Mouse (Mus musculus) MEL (cell line): ENCODE data around the gene S1pr3. TPM values are rescaled to one million over a fixed set of nuclear protein-coding genes. Genes with fewer than 3 reads are reported as not detected.

Experiments
- DNase-seq: peaks from one replicate; pipeline ENCODE4 v3.0.0; 2011; ENCODE audit warnings: low read depth, low spot score
- H3K27ac ChIP-seq: 2 replicates; pipeline ENCODE4 v1.5.1; 2012; ENCODE audit warnings: low read depth, mild to moderate bottlenecking, control low read depth, low read length, moderate library complexity; ENCODE audit not compliant: control insufficient read depth
- H3K27me3 ChIP-seq, 2 experiments: fragments of 150-350 bp in 1 of 2; sonication (generic) in 1 of 2; 2 replicates each; pipeline ENCODE4 v1.6.1; 2012; ENCODE audit warnings: low read length in 2 of 2, mild to moderate bottlenecking in 2 of 2, improper control_type of control experiment in 1 of 2, moderate library complexity in 1 of 2; ENCODE audit not compliant: insufficient read depth in 2 of 2, control insufficient read depth in 1 of 2
- H3K36me3 ChIP-seq, 2 experiments: 2 replicates each; pipeline ENCODE4 v1.6.1; 2012 to 2014; ENCODE audit warnings: low read length in 2 of 2, improper control_type of control experiment in 1 of 2, inconsistent platforms in 1 of 2, mild to moderate bottlenecking in 1 of 2; ENCODE audit not compliant: insufficient read depth in 2 of 2, control insufficient read depth in 1 of 2
- H3K4me1 ChIP-seq, 2 experiments: fragments of 150-350 bp in 1 of 2; sonication (generic) in 1 of 2; 2 replicates each; pipeline ENCODE4 v1.6.1; 2012; ENCODE audit warnings: low read length in 2 of 2, improper control_type of control experiment in 1 of 2, mild to moderate bottlenecking in 1 of 2; ENCODE audit not compliant: insufficient read depth in 2 of 2, control insufficient read depth in 1 of 2
- H3K4me3 ChIP-seq, 2 experiments: fragments of 150-350 bp in 1 of 2; sonication (generic) in 1 of 2; 2 replicates each; pipeline ENCODE4 v1.5.1; 2012; ENCODE audit warnings: low read depth in 2 of 2, low read length in 2 of 2, mild to moderate bottlenecking in 2 of 2, moderate library complexity in 2 of 2, control low read depth in 1 of 2, improper control_type of control experiment in 1 of 2; ENCODE audit not compliant: control insufficient read depth in 1 of 2, insufficient read depth in 1 of 2
- H3K79me2 ChIP-seq: 2 replicates; pipeline ENCODE4 v1.6.1; 2012; ENCODE audit warnings: mild to moderate bottlenecking, low read length, moderate library complexity; ENCODE audit not compliant: control insufficient read depth, poor library complexity, insufficient read depth
- H3K9ac ChIP-seq: 2 replicates; pipeline ENCODE4 v1.6.1; 2012; ENCODE audit warnings: low read depth, mild to moderate bottlenecking, control low read depth, low read length, moderate library complexity; ENCODE audit not compliant: control insufficient read depth, poor library complexity, severe bottlenecking
- H3K9me3 ChIP-seq: fragments of 150-350 bp; sonication (generic); replicated peaks from 2 replicates; pipeline ENCODE4 v1.6.1; 2012; ENCODE audit warnings: mild to moderate bottlenecking, low read length, improper control_type of control experiment, moderate library complexity; ENCODE audit not compliant: insufficient read depth
- BHLHE40 ChIP-seq: IDR thresholded peaks from 2 replicates; pipeline ENCODE4 v1.6.1; 2012; ENCODE audit warnings: low read depth, mild to moderate bottlenecking, inconsistent platforms, low read length, improper control_type of control experiment, borderline replicate concordance
- CTCF ChIP-seq, 3 experiments: IDR thresholded peaks in 2 of 3; conservative IDR thresholded peaks in 1 of 3; 2 replicates each; pipeline ENCODE4 v1.5.1; 2011 to 2012; ENCODE audit warnings: low read length in 3 of 3, low read depth in 2 of 3, mild to moderate bottlenecking in 2 of 3, improper control_type of control experiment in 1 of 3, inconsistent platforms in 1 of 3, mixed read lengths in 1 of 3, moderate library complexity in 1 of 3; ENCODE audit not compliant: control insufficient read depth in 1 of 3, insufficient read depth in 1 of 3, poor library complexity in 1 of 3, severe bottlenecking in 1 of 3
- EP300 ChIP-seq, 2 experiments: IDR thresholded peaks; 2 replicates each; pipeline ENCODE4 v1.6.1; 2011; ENCODE audit warnings: improper control_type of control experiment in 2 of 2, low read length in 2 of 2, low read depth in 1 of 2, mild to moderate bottlenecking in 1 of 2
- GATA1 ChIP-seq: IDR thresholded peaks from 2 replicates; pipeline ENCODE4 v1.6.1; 2011; ENCODE audit warnings: low read depth, low read length, improper control_type of control experiment
- HCFC1 ChIP-seq: IDR thresholded peaks from 2 replicates; pipeline ENCODE4 v1.6.1; 2012; ENCODE audit warnings: low read depth, mild to moderate bottlenecking, inconsistent platforms, low read length, improper control_type of control experiment, moderate library complexity
- JUND ChIP-seq: IDR thresholded peaks from 2 replicates; pipeline ENCODE4 v1.6.1; 2011; ENCODE audit warnings: low read depth, mild to moderate bottlenecking, improper control_type of control experiment, low read length
- KAT2A ChIP-seq: conservative IDR thresholded peaks from 2 replicates; pipeline ENCODE4 v1.6.1; 2012; ENCODE audit warnings: low read depth, low read length, improper control_type of control experiment, inconsistent platforms
- MAX ChIP-seq: IDR thresholded peaks from 2 replicates; pipeline ENCODE4 v1.6.1; 2011; ENCODE audit warnings: low read length, improper control_type of control experiment
- MAZ ChIP-seq: IDR thresholded peaks from 2 replicates; pipeline ENCODE4 v1.6.1; 2012; ENCODE audit warnings: low read depth, mild to moderate bottlenecking, inconsistent platforms, low read length, improper control_type of control experiment
- MEF2A ChIP-seq: IDR thresholded peaks from 2 replicates; pipeline ENCODE4 v1.6.1; 2014; ENCODE audit warnings: low read depth, mild to moderate bottlenecking, inconsistent platforms, low read length, improper control_type of control experiment; ENCODE audit not compliant: poor library complexity, insufficient replicate concordance, severe bottlenecking; ENCODE audit errors: extremely low read depth
- MXI1 ChIP-seq: IDR thresholded peaks from 2 replicates; pipeline ENCODE4 v1.6.1; 2011; ENCODE audit warnings: mild to moderate bottlenecking, low read depth, low read length, improper control_type of control experiment
- MYC ChIP-seq: IDR thresholded peaks from 2 replicates; pipeline ENCODE4 v1.6.1; 2011; ENCODE audit warnings: low read depth, mild to moderate bottlenecking, low read length, improper control_type of control experiment, moderate library complexity
- NELFE ChIP-seq: IDR thresholded peaks from 2 replicates; pipeline ENCODE4 v1.6.1; 2011; ENCODE audit warnings: low read depth, low read length, improper control_type of control experiment
- NRF1 ChIP-seq: IDR thresholded peaks from 2 replicates; pipeline ENCODE4 v1.6.1; 2014; ENCODE audit warnings: low read depth, mild to moderate bottlenecking, inconsistent platforms, low read length, improper control_type of control experiment, moderate library complexity; ENCODE audit not compliant: poor library complexity, insufficient read depth, severe bottlenecking
- POLR2A ChIP-seq, 2 experiments: IDR thresholded peaks; 2 replicates each; pipeline ENCODE4 v1.6.1; 2011 to 2012; ENCODE audit warnings: low read length in 2 of 2, mild to moderate bottlenecking in 2 of 2, control low read depth in 1 of 2, improper control_type of control experiment in 1 of 2, low read depth in 1 of 2, moderate library complexity in 1 of 2; ENCODE audit not compliant: control insufficient read depth in 1 of 2, insufficient read depth in 1 of 2, poor library complexity in 1 of 2
- POLR2AphosphoS2 ChIP-seq: IDR thresholded peaks from 2 replicates; pipeline ENCODE4 v1.6.1; 2011; ENCODE audit warnings: low read length, improper control_type of control experiment
- RAD21 ChIP-seq: IDR thresholded peaks from 2 replicates; pipeline ENCODE4 v1.6.1; 2011; ENCODE audit warnings: mild to moderate bottlenecking, low read depth, low read length, improper control_type of control experiment
- SIN3A ChIP-seq: IDR thresholded peaks from 2 replicates; pipeline ENCODE4 v1.6.1; 2012; ENCODE audit warnings: low read length, improper control_type of control experiment, inconsistent platforms
- SMC3 ChIP-seq: IDR thresholded peaks from 2 replicates; pipeline ENCODE4 v1.6.1; 2011; ENCODE audit warnings: low read depth, low read length, improper control_type of control experiment
- TCF12 ChIP-seq: IDR thresholded peaks from 2 replicates; pipeline ENCODE4 v1.6.1; 2014; ENCODE audit warnings: low read depth, mild to moderate bottlenecking, inconsistent platforms, low read length, improper control_type of control experiment, moderate library complexity
- UBTF ChIP-seq: IDR thresholded peaks from 2 replicates; pipeline ENCODE4 v1.6.1; 2012; ENCODE audit warnings: low read depth, mild to moderate bottlenecking, inconsistent platforms, low read length, improper control_type of control experiment, moderate library complexity, borderline replicate concordance; ENCODE audit not compliant: insufficient read depth
- USF2 ChIP-seq, 2 experiments: IDR thresholded peaks; 2 replicates each; pipeline ENCODE4 v1.6.1; 2011 to 2012; ENCODE audit warnings: improper control_type of control experiment in 2 of 2, low read length in 2 of 2, borderline replicate concordance in 1 of 2, inconsistent platforms in 1 of 2, low read depth in 1 of 2, mild to moderate bottlenecking in 1 of 2; ENCODE audit not compliant: insufficient read depth in 1 of 2
- ZC3H11A ChIP-seq: IDR thresholded peaks from 2 replicates; pipeline ENCODE4 v1.6.1; 2012; ENCODE audit warnings: low read depth, mild to moderate bottlenecking, inconsistent platforms, low read length, improper control_type of control experiment
- ZKSCAN1 ChIP-seq: IDR thresholded peaks from 2 replicates; pipeline ENCODE4 v1.6.1; 2012; ENCODE audit warnings: low read depth, mild to moderate bottlenecking, inconsistent platforms, low read length, improper control_type of control experiment, moderate library complexity
- polyA plus RNA-seq, 2 experiments: library from polyadenylated mRNA; stranded (reverse) in 1 of 2; unstranded in 1 of 2; fragments of >175 nt in 1 of 2; fragments of >200 nt in 1 of 2; gene quantifications; 2 replicates each; pipeline versions ENCODE4 v1.2.1 to v1.2.4; 2012; ENCODE audit warnings: low replicate concordance in 2 of 2, low read depth in 1 of 2; ENCODE audit not compliant: insufficient read length in 2 of 2, insufficient read depth in 1 of 2, missing spikeins in 1 of 2
- total RNA-seq: library from RNA; depleted of rRNA; stranded (reverse); fragments of 300-350 nt; gene quantifications from 2 replicates; pipeline ENCODE4 v1.2.3, GENCODE M21; 2012

The S1pr3 gene
- total and polyA plus RNA-seq, 3 experiments: not detected

DNA sequence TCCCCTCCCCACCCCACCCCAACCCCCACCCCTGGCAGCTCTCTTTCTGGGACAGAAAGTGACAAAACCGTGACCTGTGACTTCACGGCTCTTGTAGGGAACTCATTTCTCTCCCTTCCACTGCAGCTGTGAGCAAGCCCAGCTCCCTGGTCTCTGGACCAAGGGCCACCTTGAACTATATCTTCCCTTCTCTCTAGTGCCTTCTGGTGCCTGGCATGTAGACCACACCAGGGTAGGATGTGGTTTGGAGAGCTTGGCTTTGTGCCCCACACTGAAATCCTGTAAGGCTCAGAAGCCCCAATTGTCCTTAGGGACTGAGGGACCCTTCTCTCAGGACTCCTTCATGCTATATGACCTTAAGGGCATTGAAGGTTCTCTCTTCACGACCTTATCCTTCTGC is 24.9 kb downstream of the S1pr3 start:
- H3K79me2 ChIP-seq: no peaks in the 10 kb centered on the region
- no peaks in the 10 kb centered on the region for H3K4me1 ChIP-seq
- no peaks in the 10 kb centered on the region for H3K9me3 ChIP-seq
- H3K36me3 ChIP-seq: no peaks in the 10 kb centered on the region
- no peak overlapping the region for H3K9ac ChIP-seq
- no peak overlapping the region for H3K4me3 ChIP-seq
- no peaks in the 10 kb centered on the region for H3K27me3 ChIP-seq
- H3K27ac ChIP-seq: no peak overlapping the region
- TF ChIP-seq ZC3H11A (no peak), SMC3 (no peak), MYC (no peak), RAD21 (no peak), MEF2A (no peak), ZKSCAN1 (no peak), GATA1 (no peak), JUND (no peak), MXI1 (no peak), MAZ (no peak)
- DNase-seq: no peak

DNA sequence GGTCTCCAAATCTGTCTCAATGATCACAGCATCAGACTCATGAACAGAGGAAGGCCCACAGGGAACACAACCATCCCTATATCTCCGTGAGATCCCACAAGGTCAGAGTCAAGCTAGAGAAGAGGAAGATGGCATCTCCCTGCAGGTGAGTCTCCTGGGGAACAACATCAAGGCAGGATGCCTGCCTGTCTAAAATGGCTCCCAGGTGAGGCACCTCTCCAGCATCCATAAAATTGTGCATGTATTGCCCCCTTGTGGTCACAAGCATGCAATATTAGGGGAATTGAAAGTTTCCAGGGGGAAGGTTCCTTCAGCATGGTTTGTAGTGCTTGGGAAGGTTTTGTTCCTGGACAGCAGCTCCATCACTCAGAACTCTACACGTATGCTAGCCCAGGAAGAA is 26.0 kb downstream of the S1pr3 start:
- H3K27me3 ChIP-seq: no peaks in the 10 kb centered on the region
- no peak overlapping the region for H3K9ac ChIP-seq
- peak; percentile 3 for DNase-seq
- TF ChIP-seq NRF1 (no peak), ZKSCAN1 (no peak), SMC3 (peak; percentile 36), GATA1 (no peak), HCFC1 (no peak), RAD21 (peak; percentile 29), CTCF (IDR thresholded peaks at IDR 0.05 in 2 of 3, conservative IDR thresholded peaks at IDR 0.05 in 1 of 3; ENCODE audit: control insufficient read depth in 1 of 3, insufficient read depth in 1 of 3, low read depth in 2 of 3, low read length in 3 of 3, poor library complexity in 1 of 3, severe bottlenecking in 1 of 3) (peak in 1 of 3 experiments; percentile 30; a peak in 2 of 6 replicates), EP300 (IDR thresholded peaks at IDR 0.05; ENCODE audit: low read depth in 1 of 2, low read length in 2 of 2) (no peak)
- H3K4me1 ChIP-seq: no peaks in the 10 kb centered on the region
- H3K79me2 ChIP-seq: no peaks in the 10 kb centered on the region
- H3K9me3 ChIP-seq: no peaks in the 10 kb centered on the region
- H3K4me3 ChIP-seq: no peak overlapping the region
- no peaks in the 10 kb centered on the region for H3K36me3 ChIP-seq
- H3K27ac ChIP-seq: no peak overlapping the region

DNA sequence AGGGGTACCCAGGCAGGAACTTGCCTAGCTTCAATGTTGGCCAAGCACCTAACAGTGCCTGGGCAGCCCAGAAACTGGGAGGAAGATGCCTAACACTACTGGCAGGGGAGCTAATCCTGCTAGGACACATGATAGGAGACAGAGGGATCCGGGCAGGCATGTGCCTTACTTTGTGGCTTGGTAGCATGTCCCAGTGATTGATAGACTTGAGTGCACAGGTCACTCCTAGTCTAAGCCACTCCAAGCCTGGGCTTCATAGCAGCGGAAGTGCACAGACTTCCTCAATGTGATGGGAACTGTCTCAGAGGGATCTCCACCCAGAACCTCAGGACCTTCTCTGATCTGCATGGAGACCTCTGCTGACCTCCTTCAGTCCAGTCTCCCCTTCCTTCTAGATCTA is 26.7 kb downstream of the S1pr3 start:
- no peak overlapping the region for H3K9ac ChIP-seq
- no peaks in the 10 kb centered on the region for H3K4me1 ChIP-seq
- H3K79me2 ChIP-seq: no peaks in the 10 kb centered on the region
- H3K27me3 ChIP-seq: no peaks in the 10 kb centered on the region
- no peak for TF ChIP-seq ZC3H11A
- no peak for TF ChIP-seq BHLHE40
- no peak for TF ChIP-seq NELFE
- no peak for TF ChIP-seq POLR2A (IDR thresholded peaks at IDR 0.05; ENCODE audit: control insufficient read depth in 1 of 2, insufficient read depth in 1 of 2, low read depth in 1 of 2, low read length in 2 of 2, poor library complexity in 1 of 2)
- TF ChIP-seq MAX: no peak
- no peak for TF ChIP-seq SIN3A
- no peak for TF ChIP-seq KAT2A
- TF ChIP-seq UBTF: no peak
- TF ChIP-seq MAZ: no peak
- TF ChIP-seq GATA1: no peak
- no peak for TF ChIP-seq POLR2AphosphoS2
- no peak for TF ChIP-seq ZKSCAN1
- no peak for TF ChIP-seq HCFC1
- TF ChIP-seq TCF12: no peak
- no peak for TF ChIP-seq USF2 (IDR thresholded peaks at IDR 0.05; ENCODE audit: borderline replicate concordance in 1 of 2, insufficient read depth in 1 of 2, low read depth in 1 of 2, low read length in 2 of 2)
- no peak overlapping the region for H3K4me3 ChIP-seq
- H3K27ac ChIP-seq: no peak overlapping the region
- H3K36me3 ChIP-seq: no peaks in the 10 kb centered on the region
- H3K9me3 ChIP-seq: no peaks in the 10 kb centered on the region
- DNase-seq: no peak
